Mouse (Mus musculus): ENCODE measurements around the gene Efhd1. TPM values are rescaled to one million over a fixed set of nuclear protein-coding genes. Genes with fewer than 3 reads are reported as not detected.

Efhd1 gene
- polyA plus RNA-seq, 1 experiment, result 29.0 TPM

GRCm38 (mm10) chr1:87266296-87267090, 2.3 kb downstream of the Efhd1 start:
- DNase-seq (ENCODE audit: extremely low spot score in 1 of 2, low spot score in 1 of 2), result no peak

DNA sequence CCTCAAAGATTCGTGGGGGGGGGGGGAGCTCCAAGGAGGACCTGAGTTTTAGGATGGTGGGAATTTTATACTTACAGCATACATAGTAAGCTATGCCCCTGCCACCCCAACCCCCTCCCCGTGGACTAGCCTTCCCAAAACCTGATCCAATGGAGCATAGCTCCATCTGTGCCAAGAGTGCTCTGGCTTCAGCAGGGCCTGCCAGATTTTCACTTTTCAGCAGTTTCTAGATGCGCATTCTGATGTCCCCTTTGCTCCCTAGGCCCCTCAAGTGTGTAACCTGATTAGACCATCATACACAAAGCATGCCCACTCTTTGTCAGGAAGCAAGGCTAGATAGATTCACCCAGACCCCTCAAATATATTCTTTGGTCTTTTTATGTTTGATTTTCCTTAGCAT, 6.0 kb downstream of the Efhd1 start:
- no peak for DNase-seq (ENCODE audit: extremely low spot score in 1 of 2, low spot score in 1 of 2)

GRCm38 (mm10) chr1:87270641-87271467, 6.7 kb downstream of the Efhd1 start:
- peak in 1 of 2 experiments; percentile 35 for DNase-seq (ENCODE audit: extremely low spot score in 1 of 2, low spot score in 1 of 2)

DNA sequence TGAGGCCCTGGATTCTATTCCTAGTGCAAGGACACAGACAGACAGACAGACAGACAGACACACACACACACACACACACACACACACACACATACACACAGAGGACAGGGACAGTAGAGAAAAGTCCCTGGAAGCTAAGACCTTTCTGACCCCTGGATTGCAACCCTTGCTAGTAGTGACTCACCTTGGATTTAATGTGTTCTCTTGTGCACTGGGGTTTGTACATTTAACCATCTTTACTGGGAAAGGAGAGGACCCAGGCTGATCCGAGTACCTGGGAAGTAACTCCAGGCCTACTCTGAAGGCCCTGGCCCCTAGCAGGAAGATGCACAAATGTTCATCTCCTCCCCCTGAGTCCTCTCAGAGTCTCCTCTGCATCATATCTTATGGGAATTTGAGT, 7.4 kb downstream of the Efhd1 start:
- no peak for DNase-seq (ENCODE audit: extremely low spot score in 1 of 2, low spot score in 1 of 2)

- no peak for DNase-seq (ENCODE audit: extremely low spot score in 1 of 2, low spot score in 1 of 2)
Observed at GRCm38 (mm10) chr1:87272462-87272861, 8.3 kb downstream of the Efhd1 start.

DNA sequence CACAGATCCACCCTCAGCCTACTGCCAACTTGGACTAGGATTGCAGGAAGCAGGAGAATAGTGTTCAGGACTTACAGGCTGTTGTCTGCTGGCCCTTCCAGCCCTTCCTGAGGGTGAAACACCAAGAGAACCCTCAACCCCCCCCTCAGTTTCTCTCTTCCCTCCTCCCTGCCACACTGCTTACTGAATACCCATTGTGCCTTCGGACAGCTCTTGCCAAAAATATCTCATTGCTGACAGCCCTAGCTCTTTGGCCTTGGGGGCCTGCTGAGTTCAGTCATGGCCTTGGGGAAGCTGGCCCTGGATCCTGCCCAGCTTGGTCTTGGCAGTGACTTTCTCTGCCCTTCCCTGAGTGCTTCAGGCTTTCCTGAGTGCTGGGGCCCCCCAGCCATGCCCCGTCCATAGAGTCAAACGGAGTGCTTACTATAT, 9.4 kb downstream of the Efhd1 start:
- peak; percentile 21 to 35 for DNase-seq (ENCODE audit: extremely low spot score in 1 of 2, low spot score in 1 of 2)

DNA sequence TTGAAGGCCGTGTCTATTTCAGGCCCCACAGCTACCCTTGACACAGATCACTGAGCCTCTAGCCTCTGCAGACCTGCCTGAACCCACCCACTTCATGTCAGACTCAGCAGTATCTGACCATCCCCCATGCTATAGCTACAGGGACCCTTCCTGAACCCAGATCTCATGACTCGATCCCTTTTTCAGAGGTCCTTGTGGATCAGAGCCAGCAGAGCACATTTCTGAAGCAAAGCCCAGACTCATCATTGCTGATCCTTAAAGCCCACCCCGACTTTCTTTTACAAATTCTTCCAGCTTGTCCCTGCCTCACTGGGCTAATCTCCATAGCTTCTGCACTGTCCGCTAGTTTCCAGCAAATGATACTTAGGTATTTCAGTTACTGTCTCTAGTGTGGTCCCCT, 10.0 kb downstream of the Efhd1 start:
- DNase-seq (ENCODE audit: extremely low spot score in 1 of 2, low spot score in 1 of 2), result no peak

- no peak for DNase-seq (ENCODE audit: extremely low spot score in 1 of 2, low spot score in 1 of 2)
Observed at GRCm38 (mm10) chr1:87275151-87275550, 11.0 kb downstream of the Efhd1 start.

DNA sequence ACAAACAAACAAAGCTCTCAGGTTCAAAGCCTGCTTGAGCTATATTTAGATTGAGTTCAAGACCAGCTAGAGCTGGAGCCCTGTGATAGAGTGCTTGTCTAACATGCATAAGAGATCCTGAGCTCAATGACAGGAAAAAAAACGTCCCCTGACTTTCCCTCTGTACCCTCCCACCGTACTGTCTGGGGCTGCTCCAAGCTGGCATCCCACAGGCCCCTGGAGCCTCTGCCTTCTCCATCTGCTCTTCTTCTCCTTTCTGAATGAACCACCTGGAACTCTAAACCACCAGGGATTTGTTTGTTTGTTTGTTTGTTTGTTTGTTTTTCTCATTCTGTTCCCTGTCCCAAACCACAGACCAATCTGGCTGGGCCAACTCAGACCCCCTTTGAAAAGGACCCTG, 11.9 kb downstream of the Efhd1 start:
- DNase-seq (ENCODE audit: extremely low spot score in 1 of 2, low spot score in 1 of 2), result no peak

DNA sequence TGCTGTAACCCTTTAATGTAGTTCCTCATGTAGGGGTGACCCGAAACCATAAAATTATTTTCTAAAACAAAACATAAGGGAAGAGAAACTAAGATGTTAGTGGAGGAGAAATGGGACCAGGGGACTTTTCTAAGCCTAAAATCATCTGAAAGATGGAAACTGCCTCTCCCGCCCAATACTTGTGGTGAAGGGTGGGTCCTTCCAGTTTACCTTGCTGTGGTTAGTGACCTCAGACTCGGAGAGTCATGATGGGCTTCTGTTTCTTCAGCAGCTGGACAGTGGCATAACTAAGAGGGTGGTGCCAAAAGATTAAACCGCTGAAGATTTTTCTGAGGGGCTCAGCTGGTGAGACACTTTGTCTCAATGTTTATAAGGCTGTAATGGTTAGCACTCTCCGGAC, 16.1 kb downstream of the Efhd1 start:
- DNase-seq (ENCODE audit: extremely low spot score in 1 of 2, low spot score in 1 of 2), result no peak

GRCm38 (mm10) chr1:87281599-87282412, 17.6 kb downstream of the Efhd1 start:
- no peak for DNase-seq (ENCODE audit: extremely low spot score in 1 of 2, low spot score in 1 of 2)

- DNase-seq (ENCODE audit: extremely low spot score in 1 of 2, low spot score in 1 of 2), result no peak
Observed at GRCm38 (mm10) chr1:87282413-87282788, 18.2 kb downstream of the Efhd1 start.

DNA sequence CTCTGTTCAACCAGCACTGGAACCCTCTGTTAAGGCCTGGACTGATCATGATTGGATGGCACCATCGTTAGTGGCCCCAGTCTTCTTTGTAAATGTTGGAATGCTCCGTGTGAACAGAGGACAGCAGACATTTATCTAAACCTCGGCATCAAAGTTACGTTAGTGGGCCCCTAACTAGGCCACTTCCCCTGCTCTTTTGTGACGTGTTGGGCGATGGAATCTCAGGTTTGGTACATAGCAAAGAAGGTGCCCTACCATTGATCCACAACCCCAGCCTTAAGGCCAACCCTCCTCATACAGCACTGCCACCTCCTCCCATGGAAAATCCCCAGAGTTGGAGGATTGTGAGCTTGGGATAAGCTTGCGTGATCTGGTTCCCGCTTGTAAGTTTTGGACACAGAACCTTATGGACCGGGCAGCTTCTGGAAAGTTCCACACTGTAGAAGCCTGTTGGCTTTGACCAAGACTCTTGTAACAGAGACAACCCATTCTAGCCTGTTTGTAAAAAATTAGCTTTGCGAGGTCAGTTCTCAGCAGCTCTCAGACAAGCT, 19.3 kb downstream of the Efhd1 start:
- no peak for DNase-seq (ENCODE audit: extremely low spot score in 1 of 2, low spot score in 1 of 2)

DNA sequence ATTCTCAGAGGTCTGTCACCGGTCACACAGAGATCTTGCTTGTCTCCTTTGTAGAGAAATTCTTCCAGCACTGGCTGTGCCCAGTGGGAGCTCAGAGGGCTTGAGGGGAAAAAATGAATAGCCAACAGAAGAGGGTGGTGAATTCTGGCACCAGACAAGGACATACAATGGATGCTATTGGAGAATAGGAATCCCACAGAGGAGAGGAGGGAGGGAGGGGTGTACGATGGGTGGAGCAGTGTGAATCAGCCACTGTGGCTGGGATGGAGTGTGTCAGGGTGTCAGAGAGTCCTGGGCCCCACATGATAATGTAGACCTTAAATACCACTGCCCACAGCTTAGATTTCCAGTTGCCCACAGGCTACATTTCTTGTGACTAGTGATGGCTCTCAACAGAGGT, 22.9 kb downstream of the Efhd1 start:
- no peak for DNase-seq (ENCODE audit: extremely low spot score in 1 of 2, low spot score in 1 of 2)

- no peak for DNase-seq (ENCODE audit: extremely low spot score in 1 of 2, low spot score in 1 of 2)
Observed at GRCm38 (mm10) chr1:87291416-87291815, 27.3 kb downstream of the Efhd1 start.

DNA sequence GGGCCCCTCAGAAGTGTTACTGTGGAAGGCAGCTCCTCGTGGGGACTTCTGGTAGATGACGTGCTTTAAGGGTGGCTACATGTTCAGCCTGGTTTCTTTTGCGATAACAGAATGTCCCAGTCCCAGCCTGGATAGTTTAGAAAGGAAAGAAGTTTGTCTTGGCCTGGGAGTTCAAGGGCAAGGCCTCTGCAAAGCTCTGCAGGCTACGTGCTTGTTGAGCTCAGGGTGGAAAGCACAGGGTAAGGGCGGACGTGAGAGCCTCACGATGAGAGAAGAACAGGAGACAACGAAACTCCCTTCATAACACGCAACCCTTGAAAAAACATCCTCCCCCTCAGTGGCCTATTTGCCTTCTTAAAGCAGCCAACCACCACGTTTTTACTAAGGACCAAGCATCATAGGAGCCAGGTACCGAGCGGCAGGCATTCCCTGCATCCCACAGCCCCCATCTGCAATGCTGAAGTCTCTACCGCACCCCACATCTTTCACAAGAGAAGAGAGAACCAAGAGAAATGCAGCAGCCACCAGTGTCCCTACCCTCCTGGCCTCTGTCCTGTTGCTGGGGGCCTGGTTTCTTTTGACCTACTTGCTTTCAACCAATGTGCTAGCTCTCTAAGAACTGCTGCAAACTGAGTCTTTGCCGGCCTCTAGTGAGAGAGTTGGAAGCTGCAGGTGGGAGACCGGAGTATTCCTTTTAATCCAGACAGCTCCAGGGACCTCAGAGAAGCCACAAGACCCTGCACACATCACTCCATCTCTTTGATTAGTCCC, 28.4 kb downstream of the Efhd1 start:
- peak in 1 of 2 experiments; percentile 68 for DNase-seq (ENCODE audit: extremely low spot score in 1 of 2, low spot score in 1 of 2)

- no peak for DNase-seq (ENCODE audit: extremely low spot score in 1 of 2, low spot score in 1 of 2)
Observed at GRCm38 (mm10) chr1:87294063-87294710, 30.0 kb downstream of the Efhd1 start.

GRCm38 (mm10) chr1:87294951-87295350, 30.8 kb downstream of the Efhd1 start:
- DNase-seq (ENCODE audit: extremely low spot score in 1 of 2, low spot score in 1 of 2), result no peak

- DNase-seq (ENCODE audit: extremely low spot score in 1 of 2, low spot score in 1 of 2), result no peak
Observed at GRCm38 (mm10) chr1:87297346-87297925, 33.3 kb downstream of the Efhd1 start.
